Mouse (Mus musculus): ENCODE results near the gene Eif3l. TPM values are rescaled to one million over a fixed set of nuclear protein-coding genes. Genes with fewer than 3 reads are reported as not detected.
A peak's percentile ranks its signal among the peaks of the same experiment; 100 is the strongest.

Eif3l gene
- polyA plus RNA-seq, 1 experiment = not detected

DNA sequence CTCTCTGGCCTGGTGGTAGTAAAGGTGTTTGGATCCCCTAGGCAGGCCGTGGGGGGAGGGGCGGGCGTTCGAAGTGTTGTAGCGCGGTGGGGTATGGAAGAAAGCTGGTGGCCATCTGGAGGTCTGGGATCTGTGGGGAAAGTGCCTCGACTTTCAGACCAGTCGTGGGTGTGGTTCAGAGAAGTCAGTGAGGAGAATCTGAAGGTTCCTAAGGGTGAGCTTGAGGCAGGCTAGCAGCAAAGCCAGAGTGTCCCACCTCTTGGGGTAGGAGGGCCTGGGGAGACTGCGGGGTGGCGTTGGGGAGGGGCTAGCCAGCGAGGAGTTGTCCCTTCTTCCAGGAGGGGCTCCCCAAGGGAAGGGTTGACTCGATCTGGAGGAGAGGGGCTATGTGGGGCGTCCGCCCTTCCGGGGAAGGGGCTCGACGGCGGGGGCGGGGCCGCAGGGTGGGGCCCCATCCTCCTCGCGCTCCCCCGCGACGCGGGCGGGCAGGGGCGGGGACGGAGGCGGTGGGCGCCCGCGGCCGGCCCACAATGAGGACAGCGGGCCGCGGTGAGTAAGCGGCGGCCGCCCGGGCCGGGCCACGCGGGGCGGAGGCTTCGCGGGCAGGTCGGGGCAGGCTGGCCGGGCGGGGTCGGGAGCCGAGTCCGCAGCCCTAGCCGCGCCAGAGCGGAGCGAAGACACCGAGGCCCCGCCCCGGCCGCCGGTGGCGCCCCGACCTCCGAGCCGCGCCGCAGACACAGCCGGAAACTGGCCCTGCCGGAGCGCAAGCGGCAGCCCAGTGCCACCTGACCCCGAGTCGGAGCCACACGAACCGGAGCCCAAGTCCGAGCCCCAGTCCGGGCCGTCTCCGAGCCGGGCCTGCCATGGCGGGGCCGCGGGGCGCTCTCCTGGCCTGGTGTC lies 33.7 kb downstream of the Eif3l start, which contains the start of gene Micall1:
TSS of gene Micall1 (plus strand) at position 478 of the 900 bp plus-strand sequence.
- no peak for TF ChIP-seq POLR2A (IDR thresholded peaks at IDR 0.05; ENCODE audit: insufficient read depth, low read depth, low read length)
- no peak for TF ChIP-seq CTCF (IDR thresholded peaks at IDR 0.05; ENCODE audit: insufficient read depth, low read depth, low read length)
- Histone ChIP-seq H3K27ac (ENCODE audit: insufficient read depth, low read depth, low read length) (peak within 1 kb of the TSS; percentile 34), H3K4me1 (ENCODE audit: control insufficient read depth, insufficient read depth, low read length) (peaks cover 18% of the 10 kb centered on the region), H3K4me3 (ENCODE audit: insufficient read depth, low read depth, low read length) (peak within 1 kb of the TSS; percentile 80)
- WGBS = under 1% methylated on average over 75 of the region's 85 CpGs

GRCm38 (mm10) chr15:79109321-79109934 lies 34.4 kb downstream of the Eif3l start:
- WGBS = 2% methylated on average over 45 of the region's 46 CpGs
- TF ChIP-seq CTCF (IDR thresholded peaks at IDR 0.05; ENCODE audit: insufficient read depth, low read depth, low read length) (peak; percentile 9; the same call in 1 of the 2 replicates), POLR2A (IDR thresholded peaks at IDR 0.05; ENCODE audit: insufficient read depth, low read depth, low read length) (no peak)
- peaks cover 18% of the 10 kb centered on the region for H3K4me1 ChIP-seq (ENCODE audit: control insufficient read depth, insufficient read depth, low read length)
- H3K4me3 ChIP-seq (ENCODE audit: insufficient read depth, low read depth, low read length) = peak overlapping the region; percentile 80
- H3K27ac ChIP-seq (ENCODE audit: insufficient read depth, low read depth, low read length) = peak overlapping the region; percentile 34

- peaks cover 18% of the 10 kb centered on the region for H3K4me1 ChIP-seq (ENCODE audit: control insufficient read depth, insufficient read depth, low read length)
- WGBS = 30% methylated on average over 9 of the region's 9 CpGs
- TF ChIP-seq POLR2A (IDR thresholded peaks at IDR 0.05; ENCODE audit: insufficient read depth, low read depth, low read length) (no peak), CTCF (IDR thresholded peaks at IDR 0.05; ENCODE audit: insufficient read depth, low read depth, low read length) (no peak)
- no peak overlapping the region for H3K27ac ChIP-seq (ENCODE audit: insufficient read depth, low read depth, low read length)
- no peak overlapping the region; the same call in 1 of the 2 replicates for H3K4me3 ChIP-seq (ENCODE audit: insufficient read depth, low read depth, low read length)
These were observed 35.1 kb downstream of the Eif3l start for GRCm38 (mm10) chr15:79110031-79110430.

GRCm38 (mm10) chr15:79110528-79110927 lies 35.5 kb downstream of the Eif3l start:
- Histone ChIP-seq H3K4me3 (ENCODE audit: insufficient read depth, low read depth, low read length) (no peak overlapping the region), H3K4me1 (ENCODE audit: control insufficient read depth, insufficient read depth, low read length) (peaks cover 18% of the 10 kb centered on the region), H3K27ac (ENCODE audit: insufficient read depth, low read depth, low read length) (no peak overlapping the region)
- 71% methylated on average over 2 of the region's 2 CpGs for WGBS
- no peak for TF ChIP-seq CTCF (IDR thresholded peaks at IDR 0.05; ENCODE audit: insufficient read depth, low read depth, low read length)
- TF ChIP-seq POLR2A (IDR thresholded peaks at IDR 0.05; ENCODE audit: insufficient read depth, low read depth, low read length) = no peak

GRCm38 (mm10) chr15:79111774-79112173 lies 36.8 kb downstream of the Eif3l start:
- no peak overlapping the region for H3K4me3 ChIP-seq (ENCODE audit: insufficient read depth, low read depth, low read length)
- no peak overlapping the region for H3K27ac ChIP-seq (ENCODE audit: insufficient read depth, low read depth, low read length)
- 53% methylated on average over 4 of the region's 4 CpGs for WGBS
- peaks cover 18% of the 10 kb centered on the region for H3K4me1 ChIP-seq (ENCODE audit: control insufficient read depth, insufficient read depth, low read length)
- TF ChIP-seq POLR2A (IDR thresholded peaks at IDR 0.05; ENCODE audit: insufficient read depth, low read depth, low read length) (no peak), CTCF (IDR thresholded peaks at IDR 0.05; ENCODE audit: insufficient read depth, low read depth, low read length) (no peak)

DNA sequence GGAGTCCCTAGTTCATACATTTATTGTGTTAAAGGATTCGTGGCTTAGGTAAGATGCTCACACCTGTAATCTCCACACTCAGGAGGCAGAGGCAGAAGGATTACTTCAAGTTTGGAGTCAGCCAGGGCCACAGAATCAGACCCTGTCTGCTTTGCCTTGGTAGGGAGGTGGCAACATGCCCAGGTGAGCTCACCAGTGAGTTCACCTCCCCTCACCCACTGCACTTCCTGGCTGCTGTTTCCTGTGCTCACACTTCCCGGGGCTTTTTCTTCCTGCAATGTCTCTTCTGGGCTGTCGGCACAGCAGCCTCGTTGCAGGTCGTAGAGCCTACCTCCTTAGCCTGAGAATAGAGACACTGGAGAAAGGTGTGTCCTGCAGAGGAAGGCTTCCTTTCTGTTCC lies 40.3 kb downstream of the Eif3l start:
- peaks cover 11% of the 10 kb centered on the region for H3K4me1 ChIP-seq (ENCODE audit: control insufficient read depth, insufficient read depth, low read length)
- 67% methylated on average over 5 of the region's 5 CpGs for WGBS
- TF ChIP-seq POLR2A (IDR thresholded peaks at IDR 0.05; ENCODE audit: insufficient read depth, low read depth, low read length) = no peak
- no peak for TF ChIP-seq CTCF (IDR thresholded peaks at IDR 0.05; ENCODE audit: insufficient read depth, low read depth, low read length)
- H3K4me3 ChIP-seq (ENCODE audit: insufficient read depth, low read depth, low read length) = no peak overlapping the region
- H3K27ac ChIP-seq (ENCODE audit: insufficient read depth, low read depth, low read length) = no peak overlapping the region

DNA sequence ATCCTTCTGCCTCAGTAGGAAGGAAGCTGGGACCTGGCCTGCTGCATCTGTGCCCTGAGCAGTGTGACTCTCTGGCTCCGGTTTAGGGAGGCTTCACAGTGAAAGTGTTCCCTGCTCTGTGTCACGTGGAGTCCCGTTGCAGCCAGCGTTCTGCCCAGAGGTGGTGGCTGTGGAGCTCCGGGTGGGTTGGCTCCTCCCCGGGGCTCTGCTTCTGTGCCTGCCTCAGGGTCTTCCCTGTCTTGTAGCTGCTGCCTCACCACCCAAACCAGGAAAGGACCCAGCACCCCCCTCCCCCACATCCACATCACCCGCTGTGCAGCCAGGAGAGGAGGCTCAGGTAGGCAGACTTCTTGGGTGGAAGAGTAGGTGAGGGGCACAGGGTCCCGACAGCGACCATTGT lies 44.5 kb downstream of the Eif3l start:
- H3K4me3 ChIP-seq (ENCODE audit: insufficient read depth, low read depth, low read length) = no peak overlapping the region
- no peak overlapping the region for H3K27ac ChIP-seq (ENCODE audit: insufficient read depth, low read depth, low read length)
- 85% methylated on average over 9 of the region's 9 CpGs for WGBS
- TF ChIP-seq POLR2A (IDR thresholded peaks at IDR 0.05; ENCODE audit: insufficient read depth, low read depth, low read length) = no peak
- TF ChIP-seq CTCF (IDR thresholded peaks at IDR 0.05; ENCODE audit: insufficient read depth, low read depth, low read length) = no peak
- no peaks in the 10 kb centered on the region for H3K4me1 ChIP-seq (ENCODE audit: control insufficient read depth, insufficient read depth, low read length)

GRCm38 (mm10) chr15:79122119-79122518 lies 47.1 kb downstream of the Eif3l start:
- 88% methylated on average over 4 of the region's 4 CpGs for WGBS
- Histone ChIP-seq H3K4me3 (ENCODE audit: insufficient read depth, low read depth, low read length) (no peak overlapping the region), H3K4me1 (ENCODE audit: control insufficient read depth, insufficient read depth, low read length) (no peaks in the 10 kb centered on the region), H3K27ac (ENCODE audit: insufficient read depth, low read depth, low read length) (no peak overlapping the region)
- TF ChIP-seq POLR2A (IDR thresholded peaks at IDR 0.05; ENCODE audit: insufficient read depth, low read depth, low read length) (no peak), CTCF (IDR thresholded peaks at IDR 0.05; ENCODE audit: insufficient read depth, low read depth, low read length) (no peak)

DNA sequence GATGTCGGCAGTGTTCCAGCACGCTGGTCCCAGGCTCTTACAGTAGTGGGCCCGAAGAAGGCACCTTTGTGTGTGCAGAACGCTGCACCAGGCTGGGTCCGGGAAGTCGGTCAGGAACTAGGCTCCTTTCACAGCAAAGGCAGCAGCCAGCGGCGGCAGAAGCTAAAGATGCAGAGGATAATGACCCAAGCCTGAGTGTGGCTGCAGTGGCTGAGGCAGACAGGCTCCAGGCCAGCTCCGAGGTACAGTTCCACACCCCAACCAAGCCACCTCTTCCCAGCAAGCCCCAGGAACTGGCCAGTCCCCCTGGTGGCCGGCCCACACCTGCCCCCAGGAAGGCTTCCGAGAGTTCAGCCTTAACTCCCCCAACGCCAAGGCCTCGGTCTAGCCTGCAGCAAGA lies 47.6 kb downstream of the Eif3l start:
- Histone ChIP-seq H3K4me1 (ENCODE audit: control insufficient read depth, insufficient read depth, low read length) (no peaks in the 10 kb centered on the region), H3K27ac (ENCODE audit: insufficient read depth, low read depth, low read length) (no peak overlapping the region), H3K4me3 (ENCODE audit: insufficient read depth, low read depth, low read length) (no peak overlapping the region)
- TF ChIP-seq CTCF (IDR thresholded peaks at IDR 0.05; ENCODE audit: insufficient read depth, low read depth, low read length) (no peak), POLR2A (IDR thresholded peaks at IDR 0.05; ENCODE audit: insufficient read depth, low read depth, low read length) (no peak)
- WGBS = 85% methylated on average over 13 of the region's 13 CpGs

Data from olfactory bulb, adult 2 months (tissue).